Mouse (Mus musculus) limb, embryonic 14.5 days (tissue): ENCODE measurements around the gene Sox8. TPM values are rescaled to one million over a fixed set of nuclear protein-coding genes. Genes with fewer than 3 reads are reported as not detected.

Experiments used
- ATAC-seq: fragments of 200-750 bp; cut with Nextera tagmentation; 2 replicates; pipeline ENCODE4 v1.8.0; 2017; ENCODE audit warnings: low read depth, moderate number of reproducible peaks, moderate TSS enrichment; ENCODE audit not compliant: low FRiP score
- DNase-seq: peaks from one replicate; pipeline ENCODE4 v3.0.0-alpha.2; 2015; ENCODE audit warnings: low spot score
- H3K27ac ChIP-seq: fragments of 300-500 bp; sonication (generic); replicated peaks from 2 replicates; pipeline ENCODE4 v1.5.1; 2014; ENCODE audit warnings: low read depth, mild to moderate bottlenecking, low read length, moderate library complexity, mixed read lengths
- H3K27me3 ChIP-seq: fragments of 300-500 bp; sonication (generic); 2 replicates; pipeline ENCODE4 v1.6.1; 2014; ENCODE audit warnings: low read length, mixed read lengths; ENCODE audit not compliant: control insufficient read depth, insufficient read depth
- H3K36me3 ChIP-seq: fragments of 300-500 bp; sonication (generic); 2 replicates; pipeline ENCODE4 v1.6.1; 2014; ENCODE audit warnings: mild to moderate bottlenecking, low read length, moderate library complexity, mixed read lengths; ENCODE audit not compliant: control insufficient read depth, insufficient read depth
- H3K4me1 ChIP-seq: fragments of 300-500 bp; sonication (generic); 2 replicates; pipeline ENCODE4 v1.6.1; 2014; ENCODE audit warnings: antibody characterized with exemption, low read length, mixed read lengths; ENCODE audit not compliant: control insufficient read depth, insufficient read depth
- H3K4me2 ChIP-seq: fragments of 300-500 bp; sonication (generic); replicated peaks from 2 replicates; pipeline ENCODE4 v1.6.1; 2014; ENCODE audit warnings: low read depth, mild to moderate bottlenecking, low read length, moderate library complexity; ENCODE audit not compliant: severe bottlenecking
- H3K4me3 ChIP-seq: fragments of 300-500 bp; sonication (generic); replicated peaks from 2 replicates; pipeline ENCODE4 v1.5.1; 2014; ENCODE audit warnings: low read length
- H3K9ac ChIP-seq: fragments of 300-500 bp; sonication (generic); 2 replicates; pipeline ENCODE4 v1.6.1; 2014; ENCODE audit warnings: mild to moderate bottlenecking, low read depth, low read length, moderate library complexity; ENCODE audit not compliant: severe bottlenecking
- H3K9me3 ChIP-seq: fragments of 300-500 bp; sonication (generic); 2 replicates; pipeline ENCODE4 v1.6.1; 2016; ENCODE audit warnings: low read length; ENCODE audit not compliant: control insufficient read depth
- POLR2A ChIP-seq: fragments of 200-500 bp; IDR thresholded peaks from 2 replicates; pipeline ENCODE4 v1.8.0; 2012; ENCODE audit warnings: inconsistent platforms, mild to moderate bottlenecking, moderate library complexity, borderline replicate concordance; ENCODE audit not compliant: insufficient read depth, insufficient read length; ENCODE audit errors: extremely low read depth
- WGBS: fragments of 180-500 bp; shearing (Covaris S2); extraction: QIAGEN DNeasy Blood & Tissue Kit; methylation state at CpG from one replicate; pipeline ENCODE4 v1.1.7; 2014; 5-methylcytosine and 5-hydroxymethylcytosine counted together
- polyA plus RNA-seq, 2 experiments: library from polyadenylated mRNA; depleted of rRNA in 1 of 2; stranded (reverse) in 1 of 2; unstranded in 1 of 2; fragments of >200 nt; fragmentation: Nextera tagmentation in 1 of 2; extraction: Ambion mirVana in 1 of 2; gene quantifications; 2 replicates each; pipeline versions ENCODE4 v1.2.1 to v1.2.3; 2012 to 2014

The Sox8 gene
- polyA plus RNA-seq, 2 experiments = 16.3 to 16.7 TPM

GRCm38 (mm10) chr17:25518144-25518543, 52.3 kb downstream of the Sox8 start:
- no peaks in the 10 kb centered on the region for H3K36me3 ChIP-seq
- H3K9me3 ChIP-seq = no peaks in the 10 kb centered on the region
- ATAC-seq = no peak
- no peak for DNase-seq
- H3K9ac ChIP-seq = no peak overlapping the region
- TF ChIP-seq POLR2A = no peak
- H3K4me2 ChIP-seq = no peak overlapping the region
- H3K4me1 ChIP-seq = peaks cover 21% of the 10 kb centered on the region
- H3K27ac ChIP-seq = no peak overlapping the region
- no peak overlapping the region for H3K4me3 ChIP-seq
- no peaks in the 10 kb centered on the region for H3K27me3 ChIP-seq
- whole genome bisulfite sequencing = 84% methylated on average over 13 of the region's 17 CpGs

GRCm38 (mm10) chr17:25516315-25516714, 54.2 kb downstream of the Sox8 start:
- no peak overlapping the region for H3K27ac ChIP-seq
- H3K9me3 ChIP-seq = no peaks in the 10 kb centered on the region
- no peak for TF ChIP-seq POLR2A
- no peak overlapping the region for H3K4me3 ChIP-seq
- H3K36me3 ChIP-seq = no peaks in the 10 kb centered on the region
- peak; percentile 17 for DNase-seq
- no peak for ATAC-seq
- no peak overlapping the region for H3K4me2 ChIP-seq
- peaks cover 14% of the 10 kb centered on the region for H3K4me1 ChIP-seq
- WGBS = 32% methylated on average over 5 of the region's 5 CpGs
- no peak overlapping the region for H3K9ac ChIP-seq
- no peaks in the 10 kb centered on the region for H3K27me3 ChIP-seq

Other genes with a start within 250 kb of the Sox8 start
- gene Tpsab1, start 225.1 kb downstream of the Sox8 start, polyA plus RNA-seq (2012; rRNA removed) = 1.5 and 2.1 TPM in 2 replicates
- 1.2 and 2.2 TPM in 2 replicates for gene Tpsab1, start 225.1 kb downstream of the Sox8 start, polyA plus RNA-seq (2014; fragmentation: Nextera tagmentation; extraction: Ambion mirVana)
- gene Tpsb2, start 204.4 kb downstream of the Sox8 start, polyA plus RNA-seq (2012; rRNA removed) = 31.8 and 35.9 TPM in 2 replicates
- 38.0 and 83.8 TPM in 2 replicates for gene Tpsb2, start 204.4 kb downstream of the Sox8 start, polyA plus RNA-seq (2014; fragmentation: Nextera tagmentation; extraction: Ambion mirVana)
- gene Tpsg1, start 201.4 kb downstream of the Sox8 start, polyA plus RNA-seq (2012; rRNA removed) = 11.3 and 14.6 TPM in 2 replicates
- gene Tpsg1, start 201.4 kb downstream of the Sox8 start, polyA plus RNA-seq (2014; fragmentation: Nextera tagmentation; extraction: Ambion mirVana) = 10.2 and 14.6 TPM in 2 replicates
- 58.0 and 73.0 TPM in 2 replicates for gene Cacna1h, start 136.9 kb downstream of the Sox8 start, polyA plus RNA-seq (2012; rRNA removed)
- 6.9 TPM in 2 replicates for gene Cacna1h, start 136.9 kb downstream of the Sox8 start, polyA plus RNA-seq (2014; fragmentation: Nextera tagmentation; extraction: Ambion mirVana)
- 0.05 and 0.08 TPM in 2 replicates for gene Tekt4, start 116.1 kb downstream of the Sox8 start, polyA plus RNA-seq (2012; rRNA removed)
- not detected in 2 replicates for gene Tekt4, start 116.1 kb downstream of the Sox8 start, polyA plus RNA-seq (2014; fragmentation: Nextera tagmentation; extraction: Ambion mirVana)
- 0.09 TPM in 2 replicates for gene Sstr5, start 73.4 kb downstream of the Sox8 start, polyA plus RNA-seq (2012; rRNA removed)
- gene Sstr5, start 73.4 kb downstream of the Sox8 start, polyA plus RNA-seq (2014; fragmentation: Nextera tagmentation; extraction: Ambion mirVana) = 0.10 TPM in 1 of 2 replicates, not detected in the other
- 20.3 and 26.3 TPM in 2 replicates for gene Lmf1, start 8.4 kb upstream of the Sox8 start, polyA plus RNA-seq (2012; rRNA removed)
- gene Lmf1, start 8.4 kb upstream of the Sox8 start, polyA plus RNA-seq (2014; fragmentation: Nextera tagmentation; extraction: Ambion mirVana) = 26.9 and 28.7 TPM in 2 replicates
- 0.56 and 0.74 TPM in 2 replicates for gene Gng13, start 146.5 kb upstream of the Sox8 start, polyA plus RNA-seq (2012; rRNA removed)
- 3.5 and 6.1 TPM in 2 replicates for gene Gng13, start 146.5 kb upstream of the Sox8 start, polyA plus RNA-seq (2014; fragmentation: Nextera tagmentation; extraction: Ambion mirVana)
- 34.5 and 34.6 TPM in 2 replicates for gene Chtf18, start 156.7 kb upstream of the Sox8 start, polyA plus RNA-seq (2012; rRNA removed)
- 14.7 and 16.1 TPM in 2 replicates for gene Chtf18, start 156.7 kb upstream of the Sox8 start, polyA plus RNA-seq (2014; fragmentation: Nextera tagmentation; extraction: Ambion mirVana)
- gene Rpusd1, start 157.0 kb upstream of the Sox8 start, polyA plus RNA-seq (2012; rRNA removed) = 48.2 and 71.7 TPM in 2 replicates
- gene Rpusd1, start 157.0 kb upstream of the Sox8 start, polyA plus RNA-seq (2014; fragmentation: Nextera tagmentation; extraction: Ambion mirVana) = 26.1 and 26.6 TPM in 2 replicates
- gene Mslnl, start 165.4 kb upstream of the Sox8 start, polyA plus RNA-seq (2012; rRNA removed) = 0.10 and 0.13 TPM in 2 replicates
- gene Mslnl, start 165.4 kb upstream of the Sox8 start, polyA plus RNA-seq (2014; fragmentation: Nextera tagmentation; extraction: Ambion mirVana) = 0.10 and 0.22 TPM in 2 replicates
- gene Msln, start 183.7 kb upstream of the Sox8 start, polyA plus RNA-seq (2012; rRNA removed) = 0.23 and 5.5 TPM in 2 replicates
- gene Msln, start 183.7 kb upstream of the Sox8 start, polyA plus RNA-seq (2014; fragmentation: Nextera tagmentation; extraction: Ambion mirVana) = 0.37 and 0.95 TPM in 2 replicates
- 24.9 and 26.0 TPM in 2 replicates for gene Narfl, start 203.1 kb upstream of the Sox8 start, polyA plus RNA-seq (2012; rRNA removed)
- 24.2 and 26.1 TPM in 2 replicates for gene Narfl, start 203.1 kb upstream of the Sox8 start, polyA plus RNA-seq (2014; fragmentation: Nextera tagmentation; extraction: Ambion mirVana)
- gene Haghl, start 215.0 kb upstream of the Sox8 start, polyA plus RNA-seq (2012; rRNA removed) = 113 and 119 TPM in 2 replicates
- gene Haghl, start 215.0 kb upstream of the Sox8 start, polyA plus RNA-seq (2014; fragmentation: Nextera tagmentation; extraction: Ambion mirVana) = 69.3 and 78.0 TPM in 2 replicates
- gene Ccdc78, start 215.9 kb upstream of the Sox8 start, polyA plus RNA-seq (2012; rRNA removed) = 0.06 and 0.10 TPM in 2 replicates
- gene Ccdc78, start 215.9 kb upstream of the Sox8 start, polyA plus RNA-seq (2014; fragmentation: Nextera tagmentation; extraction: Ambion mirVana) = not detected in 2 replicates
- 114 and 117 TPM in 2 replicates for gene Fam173a, start 222.2 kb upstream of the Sox8 start, polyA plus RNA-seq (2012; rRNA removed)
- 72.5 and 73.8 TPM in 2 replicates for gene Fam173a, start 222.2 kb upstream of the Sox8 start, polyA plus RNA-seq (2014; fragmentation: Nextera tagmentation; extraction: Ambion mirVana)
- not detected in 2 replicates for gene AC134908.4, start 225.0 kb upstream of the Sox8 start, polyA plus RNA-seq (2012; rRNA removed)
- gene AC134908.4, start 225.0 kb upstream of the Sox8 start, polyA plus RNA-seq (2014; fragmentation: Nextera tagmentation; extraction: Ambion mirVana) = 0.30 TPM in 1 of 2 replicates, not detected in the other
- gene Metrn, start 226.4 kb upstream of the Sox8 start, polyA plus RNA-seq (2012; rRNA removed) = 83.6 and 119 TPM in 2 replicates
- 10.5 and 12.6 TPM in 2 replicates for gene Metrn, start 226.4 kb upstream of the Sox8 start, polyA plus RNA-seq (2014; fragmentation: Nextera tagmentation; extraction: Ambion mirVana)
- 6.5 and 12.2 TPM in 2 replicates for gene Fbxl16, start 238.4 kb upstream of the Sox8 start, polyA plus RNA-seq (2012; rRNA removed)
- gene Fbxl16, start 238.4 kb upstream of the Sox8 start, polyA plus RNA-seq (2014; fragmentation: Nextera tagmentation; extraction: Ambion mirVana) = 2.0 and 2.5 TPM in 2 replicates